Mouse (Mus musculus) midbrain, embryonic 16.5 days (tissue): ENCODE measurements around the gene Dnaja2. TPM values are rescaled to one million over a fixed set of nuclear protein-coding genes. Genes with fewer than 3 reads are reported as not detected.

Experiments
- ATAC-seq: fragments of 200-750 bp; cut with Nextera tagmentation; 2 replicates; pipeline ENCODE4 v1.8.0; 2017; ENCODE audit warnings: moderate TSS enrichment
- H3K27ac ChIP-seq: fragments of 300-500 bp; sonication (generic); 2 replicates; pipeline ENCODE4 v1.5.1; 2014; ENCODE audit warnings: mild to moderate bottlenecking, low read length, mixed read lengths
- H3K27me3 ChIP-seq: fragments of 300-500 bp; sonication (generic); 2 replicates; pipeline ENCODE4 v1.6.1; 2014; ENCODE audit warnings: low read depth, low read length, mixed read lengths; ENCODE audit not compliant: control insufficient read depth, insufficient read depth
- H3K36me3 ChIP-seq: fragments of 300-500 bp; sonication (generic); 2 replicates; pipeline ENCODE4 v1.6.1; 2014; ENCODE audit warnings: mild to moderate bottlenecking, low read length, moderate library complexity, mixed read lengths; ENCODE audit not compliant: control insufficient read depth, insufficient read depth
- H3K4me1 ChIP-seq: fragments of 300-500 bp; sonication (generic); 2 replicates; pipeline ENCODE4 v1.6.1; 2014; ENCODE audit warnings: mild to moderate bottlenecking, low read length, mixed read lengths; ENCODE audit not compliant: control insufficient read depth, insufficient read depth
- H3K4me2 ChIP-seq: fragments of 300-500 bp; sonication (generic); 2 replicates; pipeline ENCODE4 v1.6.1; 2014; ENCODE audit warnings: mild to moderate bottlenecking, low read length, mixed read lengths
- H3K4me3 ChIP-seq: fragments of 300-500 bp; sonication (generic); 2 replicates; pipeline ENCODE4 v1.5.1; 2014; ENCODE audit warnings: low read depth, mild to moderate bottlenecking, low read length, moderate library complexity, mixed read lengths
- H3K9ac ChIP-seq: fragments of 300-500 bp; sonication (generic); 2 replicates; pipeline ENCODE4 v1.6.1; 2014; ENCODE audit warnings: low read depth, low read length, mixed read lengths
- H3K9me3 ChIP-seq: fragments of 300-500 bp; sonication (generic); replicated peaks from 2 replicates; pipeline ENCODE4 v1.6.1; 2014; ENCODE audit warnings: mild to moderate bottlenecking, low read length, mixed read lengths; ENCODE audit not compliant: control insufficient read depth, poor library complexity, severe bottlenecking
- WGBS: fragments of 180-500 bp; shearing (Covaris S2); extraction: QIAGEN DNeasy Blood & Tissue Kit; methylation state at CpG from one replicate; pipeline ENCODE4 v1.1.7; 2014; 5-methylcytosine and 5-hydroxymethylcytosine counted together
- polyA plus RNA-seq: library from polyadenylated mRNA; unstranded; fragments of >200 nt; fragmentation: Nextera tagmentation; extraction: Ambion mirVana; gene quantifications from 2 replicates; pipeline ENCODE4 v1.2.1, GENCODE M21; 2015

The Dnaja2 gene
- polyA plus RNA-seq, 1 experiment from 2014 or later, result 177 TPM

DNA sequence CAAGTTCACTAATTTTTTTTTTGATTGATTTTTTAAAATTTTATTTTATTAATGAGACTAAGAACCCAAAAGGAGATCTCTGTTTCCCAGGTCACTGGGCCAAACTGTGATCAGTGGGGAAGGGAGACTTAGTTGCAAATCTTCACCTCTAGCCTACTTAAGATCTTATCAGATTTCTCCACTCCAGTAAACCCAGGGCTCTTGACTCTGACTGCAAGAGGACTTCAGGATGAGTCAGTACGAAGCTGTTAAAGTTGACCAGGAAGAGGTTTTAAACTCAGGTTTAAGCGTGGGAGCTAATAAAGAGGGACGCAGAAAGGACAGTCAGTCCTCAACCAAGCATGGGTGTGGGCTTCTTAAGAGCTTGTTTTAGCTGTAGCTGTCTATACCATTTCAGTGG, 38.2 kb upstream of the Dnaja2 start:
- no peak for ATAC-seq
- Histone ChIP-seq H3K27me3 (no peaks in the 10 kb centered on the region), H3K36me3 (no peaks in the 10 kb centered on the region), H3K9me3 (no peaks in the 10 kb centered on the region), H3K27ac (no peak overlapping the region), H3K4me1 (no peaks in the 10 kb centered on the region), H3K4me2 (no peak overlapping the region), H3K4me3 (no peak overlapping the region), H3K9ac (no peak overlapping the region)
- 92% methylated on average over 3 of the region's 3 CpGs for WGBS

DNA sequence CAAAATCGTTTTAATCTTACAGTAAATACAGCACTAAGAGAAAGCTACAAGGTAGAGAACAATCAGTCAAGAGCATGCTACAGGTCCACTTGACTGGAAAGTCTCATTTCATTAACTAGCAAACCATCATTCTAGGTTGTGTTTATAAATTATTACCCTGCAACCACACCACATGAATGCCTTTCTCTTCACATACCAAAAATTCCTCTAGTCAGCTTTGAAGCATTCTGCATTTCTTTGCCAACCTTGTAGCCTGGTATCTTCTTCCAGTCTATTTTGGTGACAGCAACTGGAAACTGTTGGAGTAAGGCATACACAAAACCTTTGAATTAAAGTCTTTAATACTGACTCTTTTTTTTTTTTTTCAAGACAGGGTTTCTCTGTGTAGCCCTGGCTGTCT, 36.4 kb upstream of the Dnaja2 start:
- WGBS, result 84% methylated on average over 1 of the region's 1 CpGs
- H3K9ac ChIP-seq, result no peak overlapping the region
- ATAC-seq, result no peak

DNA sequence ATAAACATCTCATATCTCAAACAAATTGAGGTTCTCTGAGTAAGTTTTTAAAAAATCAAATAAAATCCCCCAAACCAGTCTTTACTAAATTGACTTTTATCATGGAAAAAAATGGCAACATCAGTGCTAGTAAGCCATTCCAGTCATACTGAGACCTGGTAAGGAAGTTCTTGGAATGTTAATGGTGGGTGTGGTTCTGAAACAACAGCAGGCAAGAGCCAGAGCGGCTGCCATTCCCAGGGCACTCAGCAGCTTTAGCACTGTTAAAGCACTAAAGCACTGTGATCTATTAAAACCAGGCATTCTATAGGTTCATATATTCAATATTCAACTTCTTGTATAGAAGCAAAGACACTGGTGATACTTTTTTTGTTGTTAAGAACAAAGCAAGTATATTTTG, 35.1 kb upstream of the Dnaja2 start:
- ATAC-seq, result no peak
- Histone ChIP-seq H3K9me3 (no peaks in the 10 kb centered on the region), H3K27ac (no peak overlapping the region), H3K36me3 (no peaks in the 10 kb centered on the region), H3K4me2 (no peak overlapping the region), H3K27me3 (no peaks in the 10 kb centered on the region), H3K4me3 (no peak overlapping the region), H3K4me1 (no peaks in the 10 kb centered on the region), H3K9ac (no peak overlapping the region)
- 92% methylated on average over 1 of the region's 1 CpGs for WGBS

More for the DNA sequence above, 36.4 kb upstream of the Dnaja2 start:
- H3K4me1 ChIP-seq, result no peaks in the 10 kb centered on the region
- H3K9me3 ChIP-seq, result no peaks in the 10 kb centered on the region
- no peaks in the 10 kb centered on the region for H3K27me3 ChIP-seq
- H3K4me2 ChIP-seq, result no peak overlapping the region
- no peaks in the 10 kb centered on the region for H3K36me3 ChIP-seq
- H3K27ac ChIP-seq, result no peak overlapping the region
- H3K4me3 ChIP-seq, result no peak overlapping the region

DNA sequence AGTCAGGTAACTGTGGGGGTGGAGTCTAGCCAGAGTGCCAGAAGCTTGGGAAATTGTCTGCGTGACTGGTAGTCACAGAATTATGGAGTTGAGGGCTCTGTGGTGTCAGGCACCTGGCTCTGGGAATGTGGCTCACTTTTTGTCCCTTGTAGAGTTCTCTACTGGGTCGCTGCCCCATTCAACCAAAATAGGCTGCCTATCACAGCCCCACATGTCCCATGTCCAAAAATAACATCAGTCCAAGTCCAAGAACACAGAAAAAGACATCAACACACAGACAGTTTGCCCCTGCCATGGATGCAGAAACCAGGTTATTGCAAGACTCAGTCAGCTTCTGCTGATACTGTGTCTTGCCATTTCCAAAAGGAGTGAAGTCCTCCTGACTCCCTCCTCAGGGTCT, 33.5 kb upstream of the Dnaja2 start:
- WGBS, result 87% methylated on average over 2 of the region's 2 CpGs

DNA sequence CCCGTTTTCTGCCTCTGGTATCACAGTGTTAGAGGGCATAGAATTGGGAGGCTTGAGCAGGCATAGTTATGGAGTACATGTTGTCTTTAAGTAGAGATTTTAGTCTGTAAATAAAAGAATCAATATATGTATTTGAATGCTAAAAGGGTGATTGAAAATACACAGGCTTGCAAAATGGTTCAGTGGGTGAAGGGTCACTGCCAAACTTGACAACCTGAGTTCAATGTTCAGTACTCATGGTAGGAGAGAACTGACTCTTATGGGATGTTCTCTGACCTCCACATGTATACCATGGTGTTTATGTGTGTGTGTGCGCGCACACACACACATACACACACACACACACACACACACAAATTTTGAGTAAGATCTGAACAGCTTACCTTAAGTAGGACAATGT, 22.5 kb upstream of the Dnaja2 start:
- Histone ChIP-seq H3K9ac (no peak overlapping the region), H3K36me3 (no peaks in the 10 kb centered on the region), H3K4me2 (no peak overlapping the region), H3K27ac (no peak overlapping the region), H3K27me3 (no peaks in the 10 kb centered on the region), H3K4me3 (no peak overlapping the region), H3K9me3 (no peaks in the 10 kb centered on the region), H3K4me1 (no peaks in the 10 kb centered on the region)
- WGBS, result 96% methylated on average over 3 of the region's 3 CpGs
- no peak for ATAC-seq

More for the DNA sequence above, 33.5 kb upstream of the Dnaja2 start:
- no peak overlapping the region for H3K27ac ChIP-seq
- no peaks in the 10 kb centered on the region for H3K36me3 ChIP-seq
- H3K9ac ChIP-seq, result no peak overlapping the region
- no peaks in the 10 kb centered on the region for H3K9me3 ChIP-seq
- H3K4me2 ChIP-seq, result no peak overlapping the region
- H3K4me3 ChIP-seq, result no peak overlapping the region
- H3K27me3 ChIP-seq, result no peaks in the 10 kb centered on the region
- no peak for ATAC-seq
- no peaks in the 10 kb centered on the region for H3K4me1 ChIP-seq

DNA sequence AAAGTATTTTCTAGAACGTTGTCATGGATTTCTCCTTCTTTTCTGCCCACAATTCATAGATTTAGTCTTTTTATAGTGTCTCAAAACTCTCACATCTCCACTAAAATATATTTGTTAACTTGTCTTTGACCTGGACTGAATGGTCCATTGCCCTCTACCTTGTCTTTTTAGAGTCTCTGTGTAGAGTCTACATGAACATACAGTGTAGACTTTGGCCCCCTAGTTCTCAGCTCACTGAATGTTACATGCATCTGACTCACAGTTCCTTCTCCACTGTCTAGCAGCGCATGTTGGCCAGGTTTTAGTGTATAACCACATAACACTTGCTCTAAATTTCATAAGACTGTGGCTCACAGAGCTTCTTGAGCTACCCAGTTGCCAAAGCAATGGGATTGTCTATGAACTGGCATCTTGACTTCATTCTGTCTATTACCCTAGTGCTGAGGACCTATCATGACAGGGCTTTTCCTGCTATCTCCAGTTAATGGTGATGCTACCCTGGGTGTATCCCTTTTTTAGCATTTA, 18.9 kb upstream of the Dnaja2 start:
- Histone ChIP-seq H3K4me1 (no peaks in the 10 kb centered on the region), H3K4me3 (no peak overlapping the region), H3K27me3 (no peaks in the 10 kb centered on the region), H3K27ac (no peak overlapping the region), H3K36me3 (no peaks in the 10 kb centered on the region), H3K9me3 (no peaks in the 10 kb centered on the region), H3K9ac (no peak overlapping the region), H3K4me2 (no peak overlapping the region)
- no peak for ATAC-seq
- WGBS, result 89% methylated on average over 2 of the region's 2 CpGs

DNA sequence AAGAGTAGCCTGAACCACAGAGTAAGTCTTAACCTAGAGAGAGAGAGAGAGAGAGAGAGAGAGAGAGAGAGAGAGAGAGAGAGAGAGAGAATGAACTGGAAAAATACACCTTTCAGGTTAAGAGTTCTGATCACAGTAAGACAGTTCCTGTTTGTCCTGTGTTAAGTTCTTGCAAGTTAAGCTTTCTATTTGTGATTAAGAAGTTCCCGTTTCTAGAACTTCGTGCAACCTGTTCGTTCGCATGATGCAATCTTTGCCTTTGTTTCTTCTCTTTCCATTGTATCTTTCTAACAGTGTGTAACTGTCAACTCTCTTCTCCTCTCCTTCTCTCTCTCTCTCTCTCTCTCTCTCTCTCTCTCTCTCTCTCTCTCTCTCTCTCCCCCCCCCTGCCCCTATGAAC, 15.3 kb upstream of the Dnaja2 start:
- H3K4me1 ChIP-seq, result no peaks in the 10 kb centered on the region
- no peak overlapping the region for H3K27ac ChIP-seq
- no peak overlapping the region for H3K4me2 ChIP-seq
- H3K9me3 ChIP-seq, result no peaks in the 10 kb centered on the region
- no peak overlapping the region for H3K4me3 ChIP-seq
- H3K36me3 ChIP-seq, result no peaks in the 10 kb centered on the region
- no peak for ATAC-seq
- 83% methylated on average over 4 of the region's 4 CpGs for WGBS
- no peak overlapping the region for H3K9ac ChIP-seq
- no peaks in the 10 kb centered on the region for H3K27me3 ChIP-seq

DNA sequence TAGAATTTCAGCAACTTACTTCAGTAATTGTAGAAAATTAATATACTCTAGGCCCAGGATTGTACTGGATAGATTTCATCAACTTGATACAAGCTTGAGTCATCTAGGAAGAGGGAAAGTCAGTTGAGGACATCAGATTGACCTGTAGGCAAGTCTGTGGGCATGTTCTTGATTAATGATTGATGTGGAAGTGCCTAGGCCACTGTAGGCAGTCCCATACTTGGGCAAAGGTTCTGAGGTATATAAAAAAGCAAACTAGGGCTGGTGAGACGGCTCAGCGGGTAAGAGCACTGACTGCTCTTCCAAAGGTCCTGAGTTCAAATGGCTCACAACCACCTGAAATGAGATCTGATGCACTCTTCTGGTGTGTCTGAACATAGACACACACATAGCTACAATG, 12.7 kb upstream of the Dnaja2 start:
- no peak overlapping the region for H3K4me3 ChIP-seq
- H3K9me3 ChIP-seq, result no peaks in the 10 kb centered on the region
- ATAC-seq, result no peak
- H3K27ac ChIP-seq, result no peak overlapping the region
- H3K36me3 ChIP-seq, result no peaks in the 10 kb centered on the region
- WGBS, result 92% methylated on average over 2 of the region's 2 CpGs
- H3K27me3 ChIP-seq, result no peaks in the 10 kb centered on the region
- no peaks in the 10 kb centered on the region for H3K4me1 ChIP-seq
- no peak overlapping the region for H3K4me2 ChIP-seq
- no peak overlapping the region for H3K9ac ChIP-seq

DNA sequence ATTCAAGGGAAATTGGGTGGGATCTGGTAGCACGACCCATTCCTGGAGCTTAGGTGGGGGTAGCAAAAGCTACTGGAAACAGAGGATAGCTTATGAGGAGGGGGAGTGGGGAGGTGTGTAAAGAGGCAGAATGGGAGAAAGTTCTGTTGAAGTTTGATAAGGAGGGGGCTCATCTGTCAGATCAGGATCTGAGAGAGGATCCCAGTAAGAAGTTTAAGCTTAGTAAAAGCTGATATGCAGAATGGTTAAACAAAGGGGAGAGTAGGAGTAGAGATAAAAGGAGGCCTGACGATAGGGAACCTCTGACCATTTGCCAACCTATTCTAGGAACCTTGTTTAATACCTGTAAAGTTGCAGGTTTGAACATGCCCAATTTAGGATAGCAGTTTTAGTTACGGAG, 10.0 kb upstream of the Dnaja2 start:
- Histone ChIP-seq H3K27me3 (no peaks in the 10 kb centered on the region), H3K4me3 (no peak overlapping the region), H3K9ac (no peak overlapping the region), H3K36me3 (no peaks in the 10 kb centered on the region), H3K4me2 (no peak overlapping the region), H3K4me1 (no peaks in the 10 kb centered on the region), H3K9me3 (no peaks in the 10 kb centered on the region), H3K27ac (no peak overlapping the region)
- ATAC-seq, result no peak
- WGBS, result 82% methylated on average over 3 of the region's 3 CpGs

DNA sequence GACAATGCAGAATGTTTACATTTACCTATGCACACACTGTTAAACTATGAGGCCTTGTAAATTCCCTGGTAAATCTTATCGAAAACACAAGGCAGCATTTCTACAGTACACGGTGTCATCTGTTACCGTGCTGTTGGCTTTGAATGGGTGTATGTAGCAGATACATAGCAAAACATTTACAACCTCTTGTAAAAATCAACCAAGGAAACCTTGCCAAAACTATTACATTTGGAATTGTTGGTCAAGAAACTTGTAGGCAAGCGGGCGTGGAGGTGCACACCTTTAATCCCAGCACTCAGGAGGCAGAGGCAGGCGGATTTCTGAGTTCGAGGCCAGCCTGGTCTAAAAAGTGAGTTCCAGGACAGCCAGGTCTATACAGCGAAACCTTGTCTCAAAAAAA, 8.2 kb upstream of the Dnaja2 start:
- Histone ChIP-seq H3K27me3 (no peaks in the 10 kb centered on the region), H3K27ac (no peak overlapping the region), H3K4me3 (no peak overlapping the region), H3K4me1 (no peaks in the 10 kb centered on the region), H3K36me3 (no peaks in the 10 kb centered on the region), H3K9me3 (no peaks in the 10 kb centered on the region), H3K4me2 (no peak overlapping the region), H3K9ac (no peak overlapping the region)
- whole genome bisulfite sequencing, result 96% methylated on average over 8 of the region's 8 CpGs
- no peak for ATAC-seq
